Mouse (Mus musculus): Measurements from ENCODE around the gene F10.

- TF ChIP-seq CTCF (IDR thresholded peaks at IDR 0.05; ENCODE audit: low read depth) (no peak), EP300 (optimal IDR thresholded peaks at IDR 0.05) (no peak)
Measured at GRCm38 (mm10) chr8:13073255-13073654, 36.1 kb downstream of the F10 start.

Data from stomach, postnatal 0 days (tissue).